Mouse (Mus musculus) stomach, embryonic 15.5 days (tissue): Measurements from ENCODE around the gene BC051019. TPM values are rescaled to one million over a fixed set of nuclear protein-coding genes. Genes with fewer than 3 reads are reported as not detected.

Experiments
- ATAC-seq: fragments of 200-750 bp; cut with Nextera tagmentation; 2 replicates; pipeline ENCODE4 v1.8.0; 2017; ENCODE audit warnings: low read depth, moderate number of reproducible peaks, moderate TSS enrichment; ENCODE audit not compliant: insufficient read depth, low FRiP score
- H3K27ac ChIP-seq: fragments of 300-500 bp; sonication (generic); 2 replicates; pipeline ENCODE4 v1.5.1; 2015; ENCODE audit warnings: mild to moderate bottlenecking, inconsistent platforms
- H3K27me3 ChIP-seq: fragments of 300-500 bp; sonication (generic); replicated peaks from 2 replicates; pipeline ENCODE4 v1.6.1; 2015; ENCODE audit warnings: inconsistent platforms
- H3K36me3 ChIP-seq: fragments of 300-500 bp; sonication (generic); 2 replicates; pipeline ENCODE4 v1.6.1; 2015; ENCODE audit warnings: inconsistent platforms
- H3K4me1 ChIP-seq: fragments of 300-500 bp; sonication (generic); 2 replicates; pipeline ENCODE4 v1.6.1; 2015; ENCODE audit warnings: inconsistent platforms
- H3K4me2 ChIP-seq: fragments of 300-500 bp; sonication (generic); 2 replicates; pipeline ENCODE4 v1.6.1; 2015; ENCODE audit warnings: mild to moderate bottlenecking, inconsistent platforms
- H3K4me3 ChIP-seq: fragments of 300-500 bp; sonication (generic); replicated peaks from 2 replicates; pipeline ENCODE4 v1.5.1; 2015; ENCODE audit warnings: inconsistent platforms
- H3K9ac ChIP-seq: fragments of 300-500 bp; sonication (generic); 2 replicates; pipeline ENCODE4 v1.6.1; 2015; ENCODE audit warnings: inconsistent platforms
- H3K9me3 ChIP-seq: fragments of 300-500 bp; sonication (generic); 2 replicates; pipeline ENCODE4 v1.6.1; 2016; ENCODE audit warnings: inconsistent platforms
- WGBS: fragments of 180-500 bp; shearing (Covaris S2); methylation state at CpG from one replicate; pipeline ENCODE4 v1.1.7; 2015; 5-methylcytosine and 5-hydroxymethylcytosine counted together
- polyA plus RNA-seq: library from polyadenylated mRNA; unstranded; fragments of >200 nt; fragmentation: Nextera tagmentation; extraction: Ambion mirVana; gene quantifications from 2 replicates; pipeline ENCODE4 v1.2.1, GENCODE M21; 2015

BC051019 gene
- polyA plus RNA-seq, 1 experiment from 2014 or later = 0.33 TPM

DNA sequence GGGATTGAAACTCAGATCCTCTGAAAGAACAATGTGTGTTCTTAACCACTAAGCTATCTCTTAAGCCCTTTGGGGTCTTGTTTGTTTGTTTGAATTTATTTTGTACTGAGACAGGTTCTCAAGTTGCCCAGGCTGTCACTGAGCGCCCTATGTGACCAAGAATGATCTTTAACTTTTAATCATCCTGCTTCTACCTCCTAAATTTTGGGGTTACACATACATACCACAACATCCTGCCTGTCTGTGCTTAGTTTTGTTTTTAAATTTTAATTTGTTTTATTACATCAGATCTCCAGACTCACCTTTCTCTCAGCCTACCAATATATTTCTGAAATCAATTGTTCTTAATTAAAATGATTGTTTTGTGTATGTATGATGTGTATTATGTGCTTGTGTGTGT is 17.4 kb upstream of the BC051019 start:
- H3K27ac ChIP-seq = peak overlapping the region; percentile 83
- no peaks in the 10 kb centered on the region for H3K27me3 ChIP-seq
- WGBS = 97% methylated on average over 1 of the region's 1 CpGs
- peaks cover 15% of the 10 kb centered on the region for H3K36me3 ChIP-seq
- H3K4me2 ChIP-seq = no peak overlapping the region
- H3K9ac ChIP-seq = no peak overlapping the region
- no peaks in the 10 kb centered on the region for H3K4me1 ChIP-seq
- no peak for ATAC-seq
- H3K4me3 ChIP-seq = no peak overlapping the region
- no peaks in the 10 kb centered on the region for H3K9me3 ChIP-seq

DNA sequence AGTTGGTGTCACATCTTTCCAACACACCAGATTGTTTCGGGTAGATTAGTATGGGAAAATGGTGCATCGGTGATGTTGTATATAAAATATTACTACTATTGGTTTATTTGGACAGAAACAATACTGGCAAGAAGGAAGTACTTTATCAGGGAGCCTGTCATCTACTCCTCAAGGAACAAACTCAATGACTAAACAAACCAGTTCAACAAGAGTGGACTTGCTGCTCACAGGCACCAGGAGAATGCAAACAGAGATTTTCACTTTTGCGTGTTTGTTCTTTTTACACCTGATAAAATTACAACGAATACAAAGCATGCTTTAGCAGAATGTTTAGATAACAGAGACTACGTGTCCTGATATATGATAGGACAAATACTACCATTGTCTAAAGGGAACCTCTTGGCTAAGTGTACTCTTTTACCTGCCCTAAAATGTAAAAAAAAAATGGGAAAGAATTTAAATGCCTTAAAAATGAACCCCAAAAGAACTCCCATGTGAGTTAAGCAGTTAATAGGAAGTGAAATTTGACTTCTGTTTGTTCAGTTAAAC is 16.2 kb upstream of the BC051019 start:
- H3K4me1 ChIP-seq = no peaks in the 10 kb centered on the region
- no peak overlapping the region for H3K9ac ChIP-seq
- no peak overlapping the region for H3K4me2 ChIP-seq
- H3K9me3 ChIP-seq = no peaks in the 10 kb centered on the region
- H3K36me3 ChIP-seq = peaks cover 7% of the 10 kb centered on the region; the same call in 1 of the 2 replicates
- no peaks in the 10 kb centered on the region for H3K27me3 ChIP-seq
- ATAC-seq = peak; percentile 91
- no peak overlapping the region for H3K4me3 ChIP-seq
- 47% methylated on average over 5 of the region's 5 CpGs for WGBS
- H3K27ac ChIP-seq = peak overlapping the region; percentile 83

DNA sequence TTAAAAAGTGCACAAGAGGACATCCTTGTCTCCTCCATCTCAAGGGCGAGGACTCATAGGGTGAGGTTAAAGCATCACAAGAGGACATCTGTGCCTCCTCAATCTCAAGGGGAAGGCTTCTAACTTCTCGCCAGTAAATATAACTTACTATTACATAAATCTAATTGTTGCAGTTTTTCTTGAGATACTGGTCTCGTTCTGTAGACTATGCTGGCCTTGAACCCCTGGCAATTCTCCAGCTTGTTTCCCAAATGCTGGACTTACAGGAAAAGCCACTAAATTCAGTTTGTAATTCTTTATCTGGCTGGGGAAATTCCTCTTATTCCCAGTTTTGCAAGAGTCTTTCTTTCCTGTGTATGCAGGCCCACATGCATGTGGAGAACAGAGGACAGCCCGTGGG is 11.2 kb upstream of the BC051019 start:
- no peak overlapping the region for H3K9ac ChIP-seq
- H3K27ac ChIP-seq = no peak overlapping the region
- H3K4me1 ChIP-seq = no peaks in the 10 kb centered on the region
- H3K4me3 ChIP-seq = no peak overlapping the region
- no peaks in the 10 kb centered on the region for H3K27me3 ChIP-seq
- no peak for ATAC-seq
- H3K36me3 ChIP-seq = no peaks in the 10 kb centered on the region
- no peak overlapping the region for H3K4me2 ChIP-seq
- WGBS = 74% methylated on average over 4 of the region's 4 CpGs
- H3K9me3 ChIP-seq = no peaks in the 10 kb centered on the region

DNA sequence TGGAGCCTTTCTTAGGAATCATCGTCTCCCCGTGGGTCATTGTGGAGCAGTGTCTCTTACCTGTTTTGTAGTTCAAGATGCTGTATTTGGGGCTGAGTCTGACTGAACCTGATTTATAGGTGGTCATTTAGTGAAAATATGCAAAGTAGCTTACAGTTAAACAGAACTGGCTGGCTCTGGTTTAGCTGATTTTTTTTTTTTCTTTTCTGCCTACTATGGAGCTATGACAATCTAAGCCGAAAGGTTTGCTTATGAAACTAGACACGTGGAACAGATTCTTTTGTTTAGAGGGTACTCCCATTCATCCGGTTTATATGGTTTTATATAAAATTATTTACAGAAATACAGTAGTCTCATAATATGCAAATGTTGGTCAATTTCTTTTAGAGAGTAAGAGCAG is 8.0 kb upstream of the BC051019 start, which contains the start of gene Ascl3:
Gene Ascl3, minus strand, starts transcription at position 101 of the 400 bp plus-strand sequence.
- no peaks in the 10 kb centered on the region for H3K36me3 ChIP-seq
- WGBS = 85% methylated on average over 5 of the region's 5 CpGs
- ATAC-seq = no peak
- 0 out of 2 replicates have a peak within 1 kb of the TSS, but pooled peaks have one; percentile 3 for H3K27ac ChIP-seq
- no peaks in the 10 kb centered on the region for H3K27me3 ChIP-seq
- H3K4me3 ChIP-seq = no peak within 1 kb of the TSS
- no peaks in the 10 kb centered on the region for H3K9me3 ChIP-seq
- 0 out of 2 replicates have a peak, but pooled peaks cover 4% of the 10 kb centered on the region for H3K4me1 ChIP-seq
- H3K9ac ChIP-seq = no peak within 1 kb of the TSS
- no peak within 1 kb of the TSS for H3K4me2 ChIP-seq

DNA sequence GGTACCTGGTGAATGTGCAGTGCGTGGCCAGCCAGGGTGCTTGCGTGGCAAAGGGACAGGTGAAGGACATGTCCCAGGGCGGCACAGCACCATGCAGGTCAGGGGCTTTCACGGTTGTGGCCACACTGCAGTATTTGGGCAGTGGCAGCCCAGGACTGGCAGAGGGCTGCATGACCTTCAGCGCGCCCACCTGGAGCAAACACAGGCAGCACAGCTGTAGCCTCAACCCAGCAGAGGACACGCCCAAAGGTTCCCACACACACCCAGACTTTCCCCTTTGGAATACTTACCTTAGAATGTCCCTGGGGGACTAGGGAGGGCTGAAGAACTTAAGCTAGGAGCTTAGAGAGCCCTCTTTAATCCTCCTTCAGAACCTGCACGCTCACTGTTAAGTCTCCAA is 536 bp downstream of the BC051019 start:
- no peak overlapping the region for H3K4me3 ChIP-seq

DNA sequence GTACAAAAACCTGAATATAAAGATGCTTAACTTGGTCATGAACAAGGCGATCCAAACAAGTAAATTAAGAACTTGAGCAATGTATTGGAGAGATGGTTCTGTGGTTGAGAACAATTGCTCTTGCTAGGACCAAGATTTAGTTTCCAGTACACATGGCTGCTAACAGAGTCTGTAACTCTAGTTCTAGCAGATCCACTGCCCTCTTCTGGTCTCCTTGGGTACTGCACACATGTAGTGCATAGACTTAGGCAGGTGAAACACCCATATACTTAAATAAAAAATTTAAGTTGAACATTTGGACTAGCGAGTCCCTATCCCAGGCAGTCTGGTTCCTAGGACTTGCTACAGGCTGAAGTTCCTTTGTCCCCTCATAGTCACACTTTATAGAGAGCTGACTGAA is 1.0 kb downstream of the BC051019 start:
- no peak overlapping the region for H3K27ac ChIP-seq

More for the DNA sequence above, 536 bp downstream of the BC051019 start:
- no peaks in the 10 kb centered on the region for H3K4me1 ChIP-seq
- 82% methylated on average over 8 of the region's 8 CpGs for WGBS
- H3K36me3 ChIP-seq = no peaks in the 10 kb centered on the region
- no peaks in the 10 kb centered on the region for H3K9me3 ChIP-seq
- no peak overlapping the region for H3K27ac ChIP-seq
- H3K9ac ChIP-seq = no peak overlapping the region
- H3K27me3 ChIP-seq = no peaks in the 10 kb centered on the region
- no peak overlapping the region for H3K4me2 ChIP-seq
- ATAC-seq = peak; percentile 54

DNA sequence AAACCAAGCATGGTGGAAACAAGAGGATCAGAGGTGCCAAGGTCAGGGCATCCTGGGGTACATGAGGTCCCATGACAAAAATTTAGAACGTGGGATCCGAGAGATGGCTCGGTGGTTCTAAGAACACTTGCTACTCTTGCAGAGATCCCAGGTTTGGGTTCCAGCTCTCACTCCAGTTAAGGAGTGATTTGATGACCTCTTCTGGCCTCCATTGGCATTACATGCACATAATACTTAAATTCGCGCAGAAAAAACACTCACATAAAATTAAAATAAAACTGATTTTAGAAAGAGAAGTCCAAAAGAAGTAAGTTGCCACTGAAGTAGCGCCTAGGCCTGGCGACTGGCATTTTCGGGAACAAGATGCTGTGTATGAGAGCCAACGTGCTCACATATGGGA is 4.4 kb downstream of the BC051019 start:
- H3K27me3 ChIP-seq = no peaks in the 10 kb centered on the region
- no peak overlapping the region for H3K4me2 ChIP-seq
- H3K4me1 ChIP-seq = no peaks in the 10 kb centered on the region
- H3K36me3 ChIP-seq = no peaks in the 10 kb centered on the region
- ATAC-seq = no peak
- WGBS = 63% methylated on average over 9 of the region's 9 CpGs
- H3K9me3 ChIP-seq = no peaks in the 10 kb centered on the region
- no peak overlapping the region for H3K9ac ChIP-seq
- H3K27ac ChIP-seq = no peak overlapping the region
- H3K4me3 ChIP-seq = no peak overlapping the region

More for the DNA sequence above, 1.0 kb downstream of the BC051019 start:
- 94% methylated on average over 2 of the region's 2 CpGs for WGBS
- Histone ChIP-seq H3K36me3 (no peaks in the 10 kb centered on the region), H3K4me1 (no peaks in the 10 kb centered on the region), H3K4me2 (no peak overlapping the region), H3K9me3 (no peaks in the 10 kb centered on the region), H3K9ac (no peak overlapping the region), H3K4me3 (no peak overlapping the region), H3K27me3 (no peaks in the 10 kb centered on the region)
- ATAC-seq = no peak

DNA sequence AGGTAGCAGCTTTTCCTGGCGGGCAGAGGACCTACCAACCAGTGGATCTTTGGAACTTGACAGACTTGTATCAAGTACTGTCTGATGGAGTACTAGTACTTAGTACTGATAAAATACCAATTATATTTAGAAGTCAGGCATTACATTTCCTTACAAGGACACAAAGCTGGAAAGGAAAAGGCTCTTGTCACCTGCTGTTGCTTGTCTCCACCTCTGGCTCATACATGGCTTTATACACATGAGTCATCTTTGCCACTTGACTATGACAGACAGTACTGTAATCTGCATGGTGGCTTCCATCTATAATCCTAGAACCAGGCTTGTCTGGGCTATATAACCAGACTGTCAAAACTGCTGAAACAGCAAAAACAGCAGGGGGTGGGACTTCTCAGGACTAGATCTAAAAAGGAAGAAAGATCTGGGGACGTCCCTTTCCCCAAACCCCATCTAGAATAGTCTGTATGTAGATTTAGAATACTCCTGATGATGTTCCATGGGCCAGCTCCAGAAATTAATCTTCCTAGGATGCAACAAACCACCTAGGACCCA is 10.1 kb downstream of the BC051019 start:
- Histone ChIP-seq H3K9ac (no peak overlapping the region), H3K4me2 (no peak overlapping the region), H3K27ac (no peak overlapping the region), H3K4me1 (no peaks in the 10 kb centered on the region), H3K36me3 (no peaks in the 10 kb centered on the region), H3K27me3 (no peaks in the 10 kb centered on the region), H3K9me3 (no peaks in the 10 kb centered on the region), H3K4me3 (no peak overlapping the region)
- no peak for ATAC-seq
- WGBS = 90% methylated on average over 2 of the region's 2 CpGs

DNA sequence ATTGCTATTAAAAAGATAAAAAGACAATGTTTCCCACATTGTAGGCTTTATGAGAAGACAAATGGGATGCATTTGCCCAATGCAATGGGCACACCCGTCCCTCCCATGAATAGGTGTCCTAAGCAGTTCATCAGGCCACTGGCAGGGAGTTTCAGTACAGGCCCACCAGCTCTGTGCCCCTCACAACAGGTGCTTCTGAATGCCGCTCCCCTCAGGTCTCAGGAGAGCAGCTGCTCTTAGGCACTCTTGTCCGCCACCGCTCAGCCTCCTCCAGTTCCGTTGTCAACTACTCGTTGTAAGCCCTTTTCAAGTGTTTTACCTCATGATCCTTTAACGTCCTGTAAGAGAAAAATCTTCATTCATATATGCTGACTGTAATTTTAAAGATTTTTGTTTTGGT is 11.5 kb downstream of the BC051019 start:
- H3K4me2 ChIP-seq = no peak overlapping the region
- H3K4me1 ChIP-seq = no peaks in the 10 kb centered on the region
- ATAC-seq = no peak
- WGBS = 93% methylated on average over 7 of the region's 7 CpGs
- H3K27ac ChIP-seq = no peak overlapping the region
- H3K27me3 ChIP-seq = no peaks in the 10 kb centered on the region
- no peak overlapping the region for H3K4me3 ChIP-seq
- H3K9me3 ChIP-seq = no peaks in the 10 kb centered on the region
- no peak overlapping the region for H3K9ac ChIP-seq
- H3K36me3 ChIP-seq = no peaks in the 10 kb centered on the region

DNA sequence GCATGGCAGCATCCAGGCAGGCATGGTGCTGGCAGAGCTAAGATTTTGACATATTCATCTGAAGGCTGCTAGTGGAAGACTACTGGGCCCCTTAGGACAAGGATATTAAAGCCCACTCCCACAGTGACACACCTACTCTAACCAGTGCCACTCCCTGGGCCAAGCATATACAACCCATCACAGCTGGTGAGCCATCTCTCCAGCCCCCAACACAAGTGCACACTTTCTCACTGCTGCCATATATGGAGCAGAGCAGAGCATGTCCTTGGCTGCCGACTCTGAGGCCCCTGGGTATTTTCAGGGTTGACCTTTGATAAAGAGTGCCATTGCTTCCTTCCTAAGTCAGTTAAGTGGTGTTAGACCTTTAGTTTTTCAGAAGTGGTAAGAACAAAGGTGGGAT is 13.6 kb downstream of the BC051019 start:
- Histone ChIP-seq H3K9ac (no peak overlapping the region), H3K36me3 (no peaks in the 10 kb centered on the region), H3K4me2 (no peak overlapping the region), H3K4me3 (no peak overlapping the region), H3K27ac (0 out of 2 replicates have a peak overlapping the region, but pooled peaks have one; percentile 17), H3K4me1 (no peaks in the 10 kb centered on the region), H3K27me3 (no peaks in the 10 kb centered on the region), H3K9me3 (no peaks in the 10 kb centered on the region)
- no peak for ATAC-seq
- WGBS = 46% methylated on average over 1 of the region's 1 CpGs

DNA sequence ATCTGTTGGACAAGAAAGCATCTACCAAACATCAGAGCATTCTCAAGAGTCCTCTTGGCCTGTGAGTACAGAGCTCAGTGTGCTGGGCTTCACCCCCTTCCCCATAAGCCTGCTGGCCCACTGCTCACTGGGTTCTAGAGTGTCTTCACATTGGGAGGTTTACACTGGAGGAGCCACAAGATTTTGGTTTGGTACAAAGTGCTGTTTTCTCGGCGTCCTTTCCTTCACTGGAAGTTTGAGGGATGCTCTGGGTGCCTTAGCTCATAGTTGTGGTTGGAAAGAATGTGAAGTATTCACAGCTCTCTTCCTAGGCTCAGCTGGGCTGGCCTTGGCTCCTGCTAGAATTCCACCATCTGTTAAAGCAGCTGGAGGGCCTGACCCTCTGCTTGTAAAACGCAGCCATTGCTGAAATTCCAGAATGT is 14.7 kb downstream of the BC051019 start:
- no peaks in the 10 kb centered on the region for H3K27me3 ChIP-seq
- no peak overlapping the region for H3K4me2 ChIP-seq
- H3K4me1 ChIP-seq = no peaks in the 10 kb centered on the region
- no peaks in the 10 kb centered on the region for H3K9me3 ChIP-seq
- 20% methylated on average over 3 of the region's 3 CpGs for WGBS
- no peak for ATAC-seq
- no peak overlapping the region for H3K9ac ChIP-seq
- H3K36me3 ChIP-seq = no peaks in the 10 kb centered on the region
- peak overlapping the region; percentile 17; the same call in 1 of the 2 replicates for H3K27ac ChIP-seq
- H3K4me3 ChIP-seq = no peak overlapping the region

DNA sequence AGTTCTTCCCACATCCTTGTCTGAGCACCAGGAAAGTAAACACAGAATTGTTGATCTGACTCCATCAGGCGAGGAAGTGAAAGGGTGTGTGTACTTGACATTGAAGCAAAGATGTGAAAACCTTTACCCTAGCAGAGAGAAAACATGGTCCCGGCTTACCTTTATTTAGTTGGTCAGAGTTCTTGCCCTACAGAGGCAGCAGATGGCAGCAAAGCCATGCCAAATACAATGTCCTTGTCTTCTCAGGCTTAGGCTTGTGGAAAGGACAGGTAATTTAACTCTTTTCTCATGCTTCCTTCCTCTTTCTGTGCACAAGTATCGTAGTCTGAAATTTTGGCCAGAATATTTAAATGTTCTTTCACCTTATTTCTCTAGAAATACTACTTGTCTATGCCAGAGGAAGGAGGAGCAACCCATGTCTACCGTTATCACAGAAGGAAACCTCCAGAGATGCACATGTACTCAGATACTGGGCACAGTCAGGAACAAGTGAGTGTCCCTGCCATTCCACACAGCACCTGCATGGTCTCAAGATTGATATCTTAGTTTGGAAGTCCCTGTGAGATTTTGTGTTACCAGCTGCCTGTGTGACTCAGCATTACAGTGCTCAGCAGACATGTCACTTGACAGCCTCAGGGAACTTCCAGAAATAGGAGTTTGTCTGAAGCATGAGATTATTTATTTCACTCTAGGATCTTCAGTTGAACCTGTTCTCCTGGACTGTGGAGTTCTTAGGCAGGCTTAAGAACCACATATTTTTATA is 16.4 kb downstream of the BC051019 start:
- Histone ChIP-seq H3K9me3 (no peaks in the 10 kb centered on the region), H3K9ac (no peak overlapping the region)
- 34% methylated on average over 4 of the region's 4 CpGs for WGBS

More for the DNA sequence above, 16.4 kb downstream of the BC051019 start:
- Histone ChIP-seq H3K27me3 (no peaks in the 10 kb centered on the region), H3K4me3 (no peak overlapping the region), H3K36me3 (no peaks in the 10 kb centered on the region), H3K4me2 (no peak overlapping the region), H3K4me1 (0 out of 2 replicates have a peak, but pooled peaks cover 2% of the 10 kb centered on the region), H3K27ac (no peak overlapping the region)
- ATAC-seq = no peak
